Mouse (Mus musculus) lung, postnatal 0 days (tissue): ENCODE results near the gene Pogk. TPM values are rescaled to one million over a fixed set of nuclear protein-coding genes. Genes with fewer than 3 reads are reported as not detected.

ENCODE experiments used
- ATAC-seq: fragments of 200-750 bp; cut with Nextera tagmentation; 2 replicates; pipeline ENCODE4 v1.8.0; 2017; ENCODE audit warnings: moderate library complexity
- DNase-seq: peaks from one replicate; pipeline ENCODE4 v3.0.0-alpha.2; 2016; ENCODE audit warnings: low spot score
- H3K27ac ChIP-seq: fragments of 300-500 bp; sonication (generic); 2 replicates; pipeline ENCODE4 v1.5.1; 2014; ENCODE audit warnings: antibody characterized with exemption, mild to moderate bottlenecking, low read length, mixed read lengths
- H3K27me3 ChIP-seq: fragments of 300-500 bp; sonication (generic); replicated peaks from 2 replicates; pipeline ENCODE4 v1.6.1; 2014; ENCODE audit warnings: low read length, mixed read lengths; ENCODE audit not compliant: insufficient read depth
- H3K36me3 ChIP-seq: fragments of 300-500 bp; sonication (generic); 2 replicates; pipeline ENCODE4 v1.6.1; 2014; ENCODE audit warnings: low read length, mixed read lengths; ENCODE audit not compliant: insufficient read depth
- H3K4me1 ChIP-seq: fragments of 300-500 bp; sonication (generic); 2 replicates; pipeline ENCODE4 v1.6.1; 2014; ENCODE audit warnings: antibody characterized with exemption, low read depth, low read length, mixed read lengths; ENCODE audit not compliant: insufficient read depth
- H3K4me2 ChIP-seq: fragments of 300-500 bp; sonication (generic); replicated peaks from 2 replicates; pipeline ENCODE4 v1.6.1; 2014; ENCODE audit warnings: low read depth, mild to moderate bottlenecking, low read length, moderate library complexity, mixed read lengths
- H3K4me3 ChIP-seq: fragments of 300-500 bp; sonication (generic); 2 replicates; pipeline ENCODE4 v1.5.1; 2014; ENCODE audit warnings: low read depth, low read length
- H3K9ac ChIP-seq: fragments of 300-500 bp; sonication (generic); replicated peaks from 2 replicates; pipeline ENCODE4 v1.6.1; 2014; ENCODE audit warnings: low read depth, mild to moderate bottlenecking
- H3K9me3 ChIP-seq: fragments of 300-500 bp; sonication (generic); 2 replicates; pipeline ENCODE4 v1.6.1; 2016; ENCODE audit warnings: low read length, mixed read lengths
- CTCF ChIP-seq: IDR thresholded peaks from 2 replicates; pipeline ENCODE4 v1.5.1; 2016; ENCODE audit warnings: antibody characterized with exemption, mild to moderate bottlenecking
- EP300 ChIP-seq: IDR thresholded peaks from 2 replicates; pipeline ENCODE4 v1.6.1; 2016; ENCODE audit warnings: antibody characterized with exemption, mild to moderate bottlenecking, control low read depth
- WGBS: fragments of 180-500 bp; shearing (Covaris S2); extraction: QIAGEN DNeasy Blood & Tissue Kit; methylation state at CpG from one replicate; pipeline ENCODE4 v1.1.7; 2014; 5-methylcytosine and 5-hydroxymethylcytosine counted together
- polyA plus RNA-seq: library from polyadenylated mRNA; unstranded; fragments of >200 nt; fragmentation: Nextera tagmentation; extraction: Ambion mirVana; gene quantifications from 2 replicates; pipeline ENCODE4 v1.2.1, GENCODE M21; 2015

Gene Pogk
- polyA plus RNA-seq, 1 experiment from 2014 or later: 3.5 TPM

GRCm38 (mm10) chr1:166394770-166395169 is 14.9 kb downstream of the Pogk start:
- WGBS: 56% methylated on average over 4 of the region's 4 CpGs
- ATAC-seq (no peak), DNase-seq (no peak)
- no peaks in the 10 kb centered on the region for H3K4me1 ChIP-seq
- H3K27me3 ChIP-seq: no peaks in the 10 kb centered on the region
- no peak overlapping the region for H3K4me3 ChIP-seq
- peaks cover 45% of the 10 kb centered on the region for H3K36me3 ChIP-seq
- no peak overlapping the region for H3K9ac ChIP-seq
- no peak for TF ChIP-seq EP300
- TF ChIP-seq CTCF: no peak
- no peak overlapping the region for H3K4me2 ChIP-seq
- no peak overlapping the region for H3K27ac ChIP-seq
- H3K9me3 ChIP-seq: no peaks in the 10 kb centered on the region

GRCm38 (mm10) chr1:166391671-166392070 is 18.0 kb downstream of the Pogk start:
- WGBS: 94% methylated on average over 6 of the region's 6 CpGs
- Histone ChIP-seq H3K4me3 (no peak overlapping the region), H3K27me3 (no peaks in the 10 kb centered on the region), H3K9me3 (no peaks in the 10 kb centered on the region), H3K36me3 (peaks cover 36% of the 10 kb centered on the region), H3K4me2 (no peak overlapping the region), H3K27ac (no peak overlapping the region), H3K4me1 (no peaks in the 10 kb centered on the region), H3K9ac (no peak overlapping the region)
- ATAC-seq (no peak), DNase-seq (no peak)
- TF ChIP-seq EP300 (no peak), CTCF (no peak)

GRCm38 (mm10) chr1:166389406-166390125 is 20.1 kb downstream of the Pogk start:
- no peak overlapping the region for H3K4me2 ChIP-seq
- no peak for TF ChIP-seq CTCF
- TF ChIP-seq EP300: no peak
- 92% methylated on average over 16 of the region's 16 CpGs for WGBS

GRCm38 (mm10) chr1:166388511-166388910 is 21.2 kb downstream of the Pogk start:
- H3K27ac ChIP-seq: no peak overlapping the region

More at GRCm38 (mm10) chr1:166389406-166390125, 20.1 kb downstream of the Pogk start:
- no peak for DNase-seq
- H3K4me1 ChIP-seq: no peaks in the 10 kb centered on the region
- peaks cover 51% of the 10 kb centered on the region for H3K36me3 ChIP-seq
- no peak overlapping the region for H3K4me3 ChIP-seq
- ATAC-seq: no peak
- H3K27me3 ChIP-seq: no peaks in the 10 kb centered on the region
- H3K9me3 ChIP-seq: no peaks in the 10 kb centered on the region
- H3K27ac ChIP-seq: no peak overlapping the region
- no peak overlapping the region for H3K9ac ChIP-seq

GRCm38 (mm10) chr1:166385431-166385830 is 24.2 kb downstream of the Pogk start:
- Histone ChIP-seq H3K36me3 (peaks cover 37% of the 10 kb centered on the region), H3K27ac (no peak overlapping the region)

More at GRCm38 (mm10) chr1:166388511-166388910, 21.2 kb downstream of the Pogk start:
- no peak overlapping the region for H3K4me2 ChIP-seq
- TF ChIP-seq EP300 (no peak), CTCF (no peak)
- H3K4me3 ChIP-seq: no peak overlapping the region
- no peak overlapping the region for H3K9ac ChIP-seq
- DNase-seq (no peak), ATAC-seq (no peak)
- no peaks in the 10 kb centered on the region for H3K4me1 ChIP-seq
- WGBS: 82% methylated on average over 11 of the region's 11 CpGs
- H3K27me3 ChIP-seq: no peaks in the 10 kb centered on the region
- H3K36me3 ChIP-seq: peaks cover 52% of the 10 kb centered on the region
- no peaks in the 10 kb centered on the region for H3K9me3 ChIP-seq

GRCm38 (mm10) chr1:166384614-166385013 is 25.0 kb downstream of the Pogk start:
- H3K9me3 ChIP-seq: no peaks in the 10 kb centered on the region
- H3K27ac ChIP-seq: no peak overlapping the region
- no peak overlapping the region for H3K4me2 ChIP-seq
- no peak overlapping the region for H3K9ac ChIP-seq
- no peak for DNase-seq
- no peak for TF ChIP-seq EP300
- TF ChIP-seq CTCF: no peak
- peaks cover 6% of the 10 kb centered on the region; the same call in 1 of the 2 replicates for H3K4me1 ChIP-seq
- H3K4me3 ChIP-seq: no peak overlapping the region
- WGBS: 96% methylated on average over 10 of the region's 10 CpGs
- no peak for ATAC-seq
- H3K36me3 ChIP-seq: peaks cover 31% of the 10 kb centered on the region
- no peaks in the 10 kb centered on the region for H3K27me3 ChIP-seq

More at GRCm38 (mm10) chr1:166385431-166385830, 24.2 kb downstream of the Pogk start:
- no peak overlapping the region for H3K9ac ChIP-seq
- TF ChIP-seq EP300 (no peak), CTCF (no peak)
- no peak overlapping the region for H3K4me2 ChIP-seq
- ATAC-seq (no peak), DNase-seq (no peak)
- H3K27me3 ChIP-seq: no peaks in the 10 kb centered on the region
- WGBS: 89% methylated on average over 5 of the region's 5 CpGs
- no peak overlapping the region for H3K4me3 ChIP-seq
- H3K9me3 ChIP-seq: no peaks in the 10 kb centered on the region
- peaks cover 2% of the 10 kb centered on the region; the same call in 1 of the 2 replicates for H3K4me1 ChIP-seq
